Mouse (Mus musculus) frontal cortex, postnatal 14 days (tissue): ENCODE results near the gene Fgfr2.

Source experiments
- DNase-seq, 2 experiments: peaks; one replicate each; pipeline ENCODE4 v3.0.0; 2022; ENCODE audit warnings: low spot score in 2 of 2

The Fgfr2 gene

DNA sequence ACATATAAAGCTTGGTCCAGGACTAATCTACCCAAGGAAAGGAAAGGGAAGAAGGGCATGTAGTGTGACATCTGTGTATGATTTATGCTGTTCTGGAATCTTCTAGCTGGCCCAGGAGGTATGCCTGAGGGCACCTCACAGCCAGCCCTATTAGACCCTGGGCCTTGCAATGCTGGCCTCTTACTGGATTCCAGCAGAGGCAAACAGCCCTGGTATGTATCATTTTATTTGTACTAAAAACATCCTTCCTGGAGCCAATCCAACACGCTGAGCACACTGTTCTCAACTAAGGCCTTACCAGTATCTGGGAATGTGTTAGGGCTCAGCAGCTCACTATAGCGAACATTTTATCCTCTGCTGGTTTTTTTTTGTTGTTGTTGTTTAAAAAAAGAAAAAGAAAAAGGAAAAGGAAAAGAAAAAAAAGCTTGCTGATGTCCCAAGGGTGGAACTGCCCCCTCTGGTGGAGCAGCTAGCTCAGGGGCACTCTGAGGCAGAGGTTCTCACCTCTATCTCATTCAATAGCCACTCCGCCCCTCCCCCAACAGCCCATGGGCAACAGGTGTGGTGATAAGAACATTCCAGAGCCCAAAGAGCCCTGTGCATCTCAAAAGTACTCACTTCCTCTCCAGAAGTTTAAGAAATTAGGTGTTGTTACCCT is 82.3 kb downstream of the Fgfr2 start:
- DNase-seq = no peak

DNA sequence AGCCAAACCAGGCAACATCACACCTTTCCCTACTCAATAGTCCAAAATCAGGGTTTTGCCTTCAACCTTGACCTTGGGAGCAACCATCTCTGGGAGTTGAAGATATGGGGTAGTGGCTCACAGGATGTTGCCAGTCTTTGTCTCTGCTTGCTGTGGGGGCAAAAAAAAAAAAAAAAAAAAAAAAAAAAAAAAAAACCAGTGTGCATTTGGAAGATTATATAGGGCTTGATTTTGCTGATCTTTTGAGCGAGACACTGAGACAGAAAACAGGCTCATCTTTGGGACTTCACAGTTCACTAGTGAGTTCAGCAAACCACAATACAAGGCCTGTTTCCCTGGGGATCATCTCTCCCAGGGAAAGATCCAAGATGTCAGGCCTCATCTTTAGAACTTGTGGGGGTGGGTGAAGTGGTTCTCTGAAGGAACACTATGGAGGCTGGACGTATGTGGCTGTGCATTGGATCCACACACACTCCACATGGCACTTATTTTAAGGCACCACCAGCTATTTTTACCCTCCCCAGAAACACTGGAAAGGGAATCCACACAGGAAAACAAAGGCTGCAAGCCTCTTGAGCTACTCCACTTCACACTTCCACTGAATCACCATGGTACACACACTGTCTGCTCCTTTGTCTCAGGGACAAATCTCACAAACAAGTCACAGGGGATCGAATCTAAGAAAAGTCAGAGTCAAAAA is 83.4 kb downstream of the Fgfr2 start:
- no peak for DNase-seq

DNA sequence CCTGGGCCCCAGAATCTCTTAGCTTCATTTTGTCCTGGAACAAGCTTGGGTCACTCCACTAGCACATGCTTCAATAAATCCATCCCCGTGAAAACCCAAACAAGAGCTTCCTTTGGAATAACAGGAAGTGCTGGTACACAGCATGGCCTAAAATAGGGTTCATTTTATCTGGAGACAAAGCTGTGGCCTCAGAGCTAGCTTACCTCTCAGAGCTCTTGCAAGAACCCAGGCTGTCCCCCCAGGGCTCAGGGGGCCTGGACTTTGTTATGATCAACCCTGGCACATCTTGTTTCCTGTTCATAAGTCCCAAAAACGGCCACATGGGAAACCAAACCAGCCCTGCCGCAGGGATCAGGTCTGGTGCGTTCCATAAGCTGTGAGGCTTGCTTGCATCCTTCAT is 85.5 kb downstream of the Fgfr2 start:
- no peak for DNase-seq

DNA sequence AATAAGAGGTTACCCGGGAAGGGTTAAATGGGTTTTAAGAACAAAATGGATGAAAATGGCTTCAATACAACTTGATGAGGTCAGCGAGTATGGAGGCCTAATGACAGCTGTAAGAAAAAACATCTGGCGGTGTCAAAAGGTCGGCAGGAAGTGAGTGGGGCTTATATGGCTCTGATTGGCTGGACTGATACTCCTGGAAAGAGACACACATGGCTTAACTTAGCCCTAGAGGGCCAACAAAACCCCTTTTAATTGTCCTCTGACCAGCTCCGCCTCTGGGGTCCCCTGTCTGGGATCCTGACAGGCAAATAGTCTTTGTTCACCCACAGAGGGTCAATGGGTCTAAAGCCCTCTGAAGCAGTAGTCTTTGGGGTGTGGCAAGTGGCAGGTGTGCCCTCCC is 85.9 kb downstream of the Fgfr2 start:
- DNase-seq = no peak

DNA sequence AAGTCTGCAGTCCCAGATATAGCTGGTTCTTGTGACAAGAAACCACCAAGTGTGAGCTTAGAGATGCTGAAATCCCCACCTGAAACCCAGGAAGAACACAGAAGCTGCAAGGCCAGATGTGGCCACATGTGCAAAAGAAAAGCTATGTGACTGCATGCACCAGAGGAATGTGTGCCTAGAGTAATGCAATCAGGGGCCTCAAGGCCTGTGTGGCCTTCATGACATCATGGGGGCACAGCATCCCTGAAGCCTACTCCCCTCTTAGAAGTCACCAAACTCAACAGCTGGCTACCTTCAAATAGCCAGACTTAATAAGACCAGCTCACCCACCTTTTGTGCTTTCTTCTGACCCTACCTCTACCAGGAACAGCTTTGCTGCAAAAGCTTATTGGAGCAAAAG is 87.2 kb downstream of the Fgfr2 start:
- DNase-seq = no peak

DNA sequence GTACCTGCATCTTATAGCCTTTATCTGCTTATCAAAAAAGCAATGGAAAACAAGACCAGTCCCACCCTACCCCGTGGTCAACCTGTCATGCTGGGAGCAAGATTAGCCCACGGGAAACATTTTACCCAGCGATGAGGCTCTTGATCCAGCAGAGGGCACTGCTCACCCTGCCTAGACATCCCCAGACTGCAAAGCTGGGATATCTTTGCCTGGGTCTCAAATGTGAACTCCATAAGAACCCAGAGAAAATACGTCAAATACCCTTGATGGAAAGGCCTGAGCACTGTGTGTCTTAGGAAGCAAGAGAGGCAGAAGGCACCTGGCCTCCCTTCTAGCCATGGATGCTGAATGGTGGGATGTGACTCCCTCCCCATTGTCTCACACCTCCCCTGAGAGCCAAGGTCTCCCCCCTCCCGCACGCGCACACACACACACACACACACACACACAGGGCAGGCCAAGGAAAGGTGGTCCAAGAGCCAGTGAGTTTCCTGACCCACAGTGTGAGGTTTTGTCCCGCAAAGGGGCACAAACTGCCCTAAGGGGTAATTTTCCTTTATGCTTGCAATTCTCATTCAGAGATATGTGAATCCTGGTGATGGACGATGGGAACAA is 90.5 kb downstream of the Fgfr2 start:
- peak in 1 of 2 experiments; percentile 56 for DNase-seq

DNA sequence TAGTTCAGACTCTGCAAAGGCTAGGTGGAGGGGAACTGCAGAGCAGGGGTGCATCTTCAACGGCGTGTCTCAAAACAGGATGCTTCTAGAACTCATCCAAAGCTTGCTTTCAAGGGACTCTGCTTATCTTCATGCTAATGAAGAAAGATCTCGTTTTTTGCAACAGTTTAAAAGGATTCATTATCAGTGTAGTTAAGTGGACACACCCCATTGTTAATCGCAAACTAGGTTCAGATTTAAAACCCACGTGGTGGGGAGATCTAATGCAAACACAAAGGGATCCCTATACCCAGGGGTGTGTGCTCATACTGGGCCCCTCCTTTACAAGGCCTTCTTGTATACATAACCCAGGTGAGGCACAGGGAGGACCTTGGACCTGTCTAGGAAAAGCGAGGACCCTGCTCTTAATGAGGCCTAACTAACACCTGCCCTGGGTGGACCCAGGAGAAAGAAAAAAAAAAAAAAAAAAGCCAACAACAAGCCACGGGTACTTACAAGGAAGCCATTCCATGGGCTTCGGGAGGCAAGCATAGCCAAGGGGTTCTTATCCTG is 93.6 kb downstream of the Fgfr2 start:
- DNase-seq = no peak

DNA sequence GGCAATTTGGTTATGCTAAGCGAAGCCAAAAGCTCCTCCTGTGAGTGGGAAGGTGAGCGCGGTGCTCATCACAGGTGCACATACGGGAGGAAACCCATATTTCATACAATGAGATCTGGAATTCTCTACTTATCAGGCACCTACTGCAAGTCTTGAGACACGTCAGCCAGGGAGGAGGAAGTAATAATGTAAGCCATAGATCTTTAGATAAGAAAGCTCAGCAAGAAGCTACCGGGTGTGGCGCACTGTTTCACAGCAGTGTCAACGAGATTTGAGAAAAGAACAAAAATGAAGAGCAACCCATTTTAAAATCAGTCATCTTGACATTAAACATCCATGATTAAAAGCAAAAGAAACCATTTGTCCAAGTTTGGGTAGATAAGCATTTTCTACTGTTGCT is 94.1 kb downstream of the Fgfr2 start:
- no peak for DNase-seq

DNA sequence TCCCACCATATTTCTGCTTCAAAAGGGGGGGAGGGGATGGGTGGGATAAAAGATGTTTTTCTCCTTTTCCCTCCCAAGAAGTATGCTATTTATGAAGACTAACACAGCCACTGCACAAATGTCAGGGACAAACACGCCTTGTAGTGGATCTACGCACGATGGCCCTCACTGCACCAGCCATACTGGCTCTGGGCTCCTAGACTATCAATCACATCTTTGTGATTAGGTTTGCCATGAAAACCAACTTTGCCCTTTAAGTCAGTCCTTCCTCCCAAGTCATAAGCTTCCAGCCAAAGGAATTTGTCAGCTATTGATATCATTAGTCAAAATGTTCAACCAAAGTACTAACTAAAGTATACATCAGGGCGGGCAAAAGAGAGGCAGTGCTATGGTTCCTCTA is 95.2 kb downstream of the Fgfr2 start:
- DNase-seq = no peak

DNA sequence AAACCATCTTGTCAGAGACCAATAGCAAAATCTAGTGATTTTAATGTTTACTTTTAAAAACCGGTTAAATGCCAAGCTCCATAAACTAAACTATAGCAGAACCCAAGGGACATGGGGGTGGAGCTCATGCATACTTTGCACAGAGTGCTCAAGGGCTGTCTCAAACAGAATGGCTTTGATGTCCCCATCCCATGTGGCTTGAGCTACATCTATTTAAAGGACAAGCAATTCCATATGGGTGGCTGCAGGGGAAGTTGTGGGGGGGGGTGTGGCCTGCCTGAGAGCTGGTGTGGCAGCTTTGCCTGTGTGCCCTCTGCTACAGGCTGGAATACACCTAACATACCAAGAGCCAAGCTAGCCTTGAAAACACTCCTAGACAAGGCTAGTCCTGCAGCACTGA is 98.5 kb downstream of the Fgfr2 start:
- DNase-seq = no peak

DNA sequence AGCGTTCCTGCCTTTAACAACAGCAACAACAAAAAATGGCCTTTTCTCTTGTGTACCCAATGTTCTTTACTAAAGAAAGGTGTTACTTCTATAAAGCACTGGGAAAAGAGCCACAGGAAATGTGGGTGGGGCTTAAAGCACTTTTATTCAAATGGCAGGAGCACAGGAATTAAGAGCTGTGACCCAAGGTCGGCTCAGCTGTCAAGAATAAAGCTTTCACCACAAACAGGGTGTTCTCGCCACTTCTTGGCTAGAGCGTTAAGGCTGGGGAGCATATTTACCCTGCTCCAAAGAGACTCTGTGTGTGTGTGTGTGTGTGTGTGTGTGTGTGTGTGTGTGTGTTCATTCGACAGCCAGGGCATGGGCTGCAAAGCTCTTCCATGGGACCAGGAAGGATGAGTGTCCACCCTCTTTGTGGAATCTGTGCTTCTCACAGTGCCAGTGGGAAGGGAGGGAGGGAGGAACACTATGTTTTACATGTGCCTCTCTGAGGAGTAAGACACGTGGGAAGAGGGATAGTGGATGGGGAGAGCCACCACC is 103.6 kb downstream of the Fgfr2 start:
- no peak for DNase-seq

DNA sequence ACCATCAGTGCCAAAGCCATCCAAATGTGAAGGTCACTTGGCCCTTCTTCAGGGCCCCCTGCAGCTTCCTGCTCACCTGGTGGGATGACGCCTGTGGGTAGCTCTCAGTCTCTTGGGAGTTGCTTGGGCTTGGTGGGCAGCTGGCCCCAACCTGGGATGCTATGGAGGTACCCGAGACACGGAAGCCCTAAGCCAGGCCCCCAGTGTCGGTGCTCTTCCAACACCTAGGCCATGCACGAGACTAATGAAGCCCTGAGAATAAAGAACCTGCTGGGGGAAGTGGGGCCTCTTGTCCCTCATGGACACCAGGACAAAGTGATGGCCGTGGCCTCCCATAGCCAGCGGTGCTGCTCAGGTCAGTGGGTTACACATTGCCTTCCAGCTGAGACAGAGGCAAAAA is 104.2 kb downstream of the Fgfr2 start:
- no peak for DNase-seq

DNA sequence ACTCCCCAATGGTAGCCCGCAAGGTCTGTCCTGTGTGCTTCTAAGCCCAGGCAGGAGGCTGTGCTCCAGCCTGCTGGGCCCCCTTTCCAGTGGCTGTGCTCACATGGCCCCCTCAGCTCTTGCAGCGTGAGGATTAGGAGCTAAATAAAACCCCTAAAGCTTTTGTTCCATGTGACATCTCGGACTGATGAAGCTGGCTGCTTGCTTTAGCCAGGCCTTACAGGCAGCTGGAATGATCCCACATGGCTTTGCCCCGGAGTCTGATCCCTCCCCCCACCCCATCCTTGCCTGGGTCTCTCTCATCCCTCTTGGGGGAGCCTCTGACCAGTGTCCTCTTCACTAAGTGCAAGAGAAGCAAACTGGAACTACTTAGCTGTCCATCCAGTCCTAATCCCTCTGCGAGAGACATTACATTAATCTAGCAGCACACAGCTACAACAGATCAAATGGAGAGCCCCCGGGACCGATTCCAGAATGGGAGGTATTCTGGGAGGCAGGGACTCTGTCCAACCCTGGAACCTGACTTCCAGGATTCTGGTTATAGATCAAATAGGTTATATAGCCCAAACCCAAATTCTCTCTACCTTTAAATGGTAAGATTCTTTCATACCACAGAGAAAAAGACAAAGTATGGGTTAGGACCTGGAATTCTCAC is 107.6 kb downstream of the Fgfr2 start:
- no peak for DNase-seq

DNA sequence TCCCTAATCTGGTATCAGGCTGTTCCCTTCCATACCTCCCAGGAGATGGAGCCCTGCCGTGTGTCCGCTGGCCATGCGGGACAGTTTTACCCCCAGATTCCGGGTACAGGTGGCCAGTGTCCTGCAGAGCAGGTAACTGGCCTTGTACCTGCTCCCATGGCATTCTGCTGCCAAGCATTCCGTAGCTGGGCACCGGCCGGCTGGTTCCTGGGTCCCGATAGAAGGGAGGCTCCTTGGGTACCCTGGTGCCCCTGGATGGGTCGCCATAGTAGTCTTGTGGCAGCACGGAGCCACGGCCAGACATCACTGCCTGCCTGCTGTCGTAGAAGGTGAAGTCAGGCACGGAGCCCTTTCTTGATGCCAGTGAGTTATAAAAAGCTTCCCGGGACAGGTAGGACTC is 108.5 kb downstream of the Fgfr2 start:
- DNase-seq = no peak

DNA sequence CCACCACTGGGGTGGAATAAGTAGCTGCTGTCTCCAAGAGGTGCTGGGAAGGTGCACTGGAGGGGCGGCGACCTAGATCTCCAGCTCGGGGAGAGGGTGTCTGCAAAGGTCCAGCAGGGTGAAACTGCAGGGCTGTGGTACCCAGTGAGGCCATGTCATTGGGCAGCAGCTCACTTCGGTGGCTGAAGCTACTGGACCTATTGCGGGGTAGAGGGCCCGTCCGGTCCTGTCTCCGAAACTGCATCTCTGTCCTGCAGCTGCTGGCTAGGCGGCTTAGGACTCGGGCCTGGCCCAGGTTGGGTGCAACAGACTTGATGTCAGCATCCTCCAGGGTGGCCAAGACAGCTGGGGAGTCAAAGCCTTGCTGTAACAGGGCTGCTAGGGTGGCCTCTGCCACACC is 109.2 kb downstream of the Fgfr2 start:
- no peak for DNase-seq

DNA sequence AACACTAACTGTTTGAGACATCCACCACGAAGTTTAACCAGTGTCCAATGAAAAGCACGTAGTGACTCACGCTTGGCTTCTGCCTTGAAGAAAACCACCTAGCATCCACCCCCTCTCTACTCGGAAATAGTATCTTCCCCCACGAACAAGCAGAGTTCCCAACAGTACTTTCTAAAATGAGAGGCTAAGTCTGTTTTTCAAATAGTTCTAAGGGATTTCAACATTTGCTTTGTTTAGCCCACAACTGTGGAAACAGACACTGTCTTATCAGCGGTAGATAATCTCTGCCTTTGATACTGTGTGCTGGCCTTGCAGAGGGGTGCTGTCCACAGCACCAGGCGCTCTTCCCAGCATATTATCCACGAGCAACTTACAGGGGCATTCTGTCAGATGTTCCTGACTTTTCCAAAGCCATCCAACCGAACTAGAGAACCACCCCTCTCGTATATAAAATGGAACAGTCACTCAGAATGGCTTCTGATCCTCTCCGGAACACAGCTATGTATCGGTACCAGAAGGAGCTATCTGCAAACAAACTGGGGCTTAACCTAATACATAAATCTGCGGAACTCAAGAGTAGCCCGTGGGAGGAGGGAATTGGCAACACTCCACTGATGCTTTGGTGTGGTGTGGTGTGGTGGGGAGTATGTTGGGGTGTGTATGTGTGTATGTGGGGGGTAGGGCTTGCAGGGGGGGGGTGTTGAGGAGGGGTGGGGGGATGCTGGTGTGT is 110.3 kb downstream of the Fgfr2 start:
- no peak for DNase-seq

DNA sequence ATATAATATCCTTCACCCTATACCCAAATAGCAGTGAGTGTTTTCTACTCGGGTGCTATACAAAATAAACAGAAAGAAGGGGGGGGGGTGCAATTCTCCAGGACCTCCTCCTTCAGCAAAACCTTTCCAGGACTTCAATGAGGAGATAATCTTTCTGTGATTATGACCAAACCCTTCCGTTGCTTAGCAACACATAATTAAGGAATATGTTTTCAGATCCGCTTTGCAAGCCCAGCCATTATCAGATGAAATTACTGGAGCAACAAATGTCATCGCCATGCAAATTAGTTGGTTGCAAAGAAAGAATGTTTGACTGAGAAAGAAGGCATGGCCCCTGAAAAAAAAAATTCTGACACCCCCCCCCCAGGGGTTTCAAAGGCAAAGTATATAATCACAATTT is 111.5 kb downstream of the Fgfr2 start:
- no peak for DNase-seq

DNA sequence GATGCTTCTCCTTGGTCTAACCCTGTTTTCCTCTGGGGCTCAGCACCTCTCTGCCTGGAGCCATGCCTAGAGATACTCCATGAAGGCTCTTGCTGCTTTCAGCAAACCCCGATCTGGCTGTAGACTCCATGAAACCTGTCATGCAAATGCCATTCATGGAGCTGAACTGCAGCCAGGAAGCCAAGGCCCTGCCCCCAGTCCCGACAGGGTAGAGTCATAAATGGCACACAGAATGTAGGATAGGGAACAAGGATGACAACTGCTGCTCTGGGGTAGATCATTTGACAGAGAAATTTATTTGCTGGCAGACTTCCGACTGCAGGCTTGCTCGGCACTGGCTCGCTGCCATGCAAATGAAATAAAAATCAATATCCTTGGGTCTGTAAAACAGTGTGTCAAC is 112.0 kb downstream of the Fgfr2 start:
- no peak for DNase-seq

DNA sequence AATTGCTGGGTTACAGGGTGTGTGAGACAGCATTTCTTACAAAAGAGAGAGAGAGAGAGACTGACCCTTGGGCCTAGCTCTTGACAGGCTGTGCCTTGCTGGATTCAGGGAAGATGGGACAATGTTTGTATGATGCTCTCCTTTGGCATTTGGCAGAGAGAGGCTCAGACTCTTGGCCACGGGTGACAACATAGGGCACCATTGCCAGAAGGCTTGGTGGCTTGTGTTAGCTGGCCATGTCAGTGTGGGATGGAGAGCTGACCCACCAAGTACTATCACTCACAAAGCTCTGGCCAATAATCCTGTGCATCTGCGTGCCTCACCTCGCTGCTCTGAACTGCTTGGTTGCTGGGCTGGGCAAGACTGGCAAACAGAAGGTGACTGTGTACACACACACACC is 112.7 kb downstream of the Fgfr2 start:
- no peak for DNase-seq

DNA sequence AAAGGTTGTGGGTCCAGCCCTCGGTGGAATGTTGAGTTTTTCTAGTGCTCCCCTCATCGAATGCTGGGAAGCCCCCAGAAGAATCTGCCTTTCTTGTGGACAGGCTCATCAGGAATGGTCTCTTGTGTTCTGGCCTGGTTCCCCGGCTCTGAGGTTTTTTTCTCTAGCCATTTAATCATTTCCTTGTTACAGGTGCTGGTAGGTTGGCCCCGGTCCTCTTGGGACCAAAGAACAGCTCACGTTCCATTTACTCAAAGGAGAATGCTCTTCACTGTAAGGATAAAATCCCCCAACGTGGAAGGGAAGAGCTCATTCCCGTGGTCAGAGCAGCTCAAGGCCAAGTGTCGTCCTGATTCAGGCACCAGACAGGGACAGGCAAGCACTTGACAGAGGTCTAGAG is 113.5 kb downstream of the Fgfr2 start:
- no peak for DNase-seq

DNA sequence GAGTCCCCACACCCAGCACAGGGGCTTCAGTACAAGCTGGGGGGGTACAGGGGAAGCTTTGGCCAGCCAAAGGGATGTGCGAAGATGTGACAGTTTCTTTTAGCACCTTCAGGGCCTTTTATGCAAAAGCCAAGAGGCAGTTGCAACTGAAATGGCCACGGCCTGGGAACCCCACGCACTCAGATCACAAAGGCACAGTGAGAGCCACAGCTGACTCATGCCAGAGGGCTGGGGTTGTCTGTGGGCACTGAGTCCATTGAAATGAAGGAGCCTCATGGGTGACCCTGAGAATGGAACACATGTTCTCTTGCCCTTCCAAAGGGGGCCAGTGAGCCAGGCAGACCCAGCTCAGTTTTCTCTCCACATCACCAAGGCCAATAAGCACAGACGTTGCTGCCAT is 114.5 kb downstream of the Fgfr2 start:
- DNase-seq = no peak

DNA sequence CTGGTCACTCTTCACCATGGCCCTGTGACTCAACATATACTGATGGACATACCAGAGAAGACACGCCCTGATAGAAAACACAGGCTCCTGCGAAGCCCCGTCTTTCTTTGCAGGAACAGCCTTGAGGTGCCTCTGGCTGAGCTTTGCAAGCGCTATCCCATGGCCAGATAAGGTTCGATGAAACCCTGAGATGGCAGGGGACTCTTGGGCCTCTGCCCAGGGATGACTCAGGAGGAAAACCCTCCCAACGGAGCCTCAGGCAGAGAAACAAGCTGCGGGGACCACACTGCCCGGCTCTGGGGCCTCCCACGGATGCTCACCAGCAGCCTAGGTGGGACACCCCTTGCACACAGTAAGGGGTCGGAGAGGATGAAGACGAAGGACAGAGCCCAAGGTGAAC is 115.8 kb downstream of the Fgfr2 start:
- no peak for DNase-seq
